In genomic region chr12:72232176-72232575, GRCm38 (mm10) we compare ENCODE assay signal across 23 mouse cellular contexts. TPM values are rescaled to one million over a fixed set of nuclear protein-coding genes. Genes with fewer than 3 reads are reported as not detected.
DNase-seq lines count a peak whose midpoint lies in the region; ATAC-seq and TF ChIP-seq lines count a peak whose summit lies in the region.
"Had no signal": no experiment of that assay in that cellular context is flagged by ENCODE, and none has a peak within 500 bp of the region (broad histone marks: within the 10 kb centered on the region; RNA-seq: fewer than 3 reads in every experiment).

No protein-coding gene starts in this region.

- H3K27me3 ChIP-seq in hindbrain, embryonic 12.5 days: peaks cover under 1% of the 10 kb centered on the region; the same call in 1 of the 2 replicates
- H3K27me3 ChIP-seq in hindbrain, embryonic 10.5 days (ENCODE audit: insufficient read depth, poor library complexity, severe bottlenecking): peaks cover 14% of the 10 kb centered on the region
- no peaks in the 10 kb centered on the region for H3K27me3 ChIP-seq in forebrain, embryonic 14.5 days (replicated peaks; ENCODE audit: control insufficient read depth, insufficient read depth, low read length)
- no peaks in the 10 kb centered on the region for H3K27me3 ChIP-seq in hindbrain, embryonic 14.5 days (ENCODE audit: control insufficient read depth, insufficient read depth, low read length)
- H3K27me3 ChIP-seq in midbrain, postnatal 0 days (ENCODE audit: insufficient read depth, low read length): no peaks in the 10 kb centered on the region

- no peak overlapping the region for H3K9ac ChIP-seq in hindbrain, embryonic 12.5 days
- no peak overlapping the region for H3K9ac ChIP-seq in forebrain, embryonic 14.5 days (ENCODE audit: low read length)
- peak overlapping the region; percentile 87; the same call in 1 of the 2 replicates for H3K9ac ChIP-seq in hindbrain, embryonic 14.5 days
- H3K9ac ChIP-seq in midbrain, postnatal 0 days (replicated peaks; ENCODE audit: low read length, poor library complexity, severe bottlenecking): no peak overlapping the region
- H3K9ac ChIP-seq: heart, embryonic 13.5 days; limb, embryonic 12.5 days; liver, embryonic 14.5 days had no signal

- peak overlapping the region; percentile 63 for H3K4me2 ChIP-seq in hindbrain, embryonic 12.5 days (replicated peaks)
- H3K4me2 ChIP-seq in forebrain, embryonic 14.5 days (ENCODE audit: low read length): peak overlapping the region; percentile 58
- H3K4me2 ChIP-seq in hindbrain, embryonic 14.5 days (replicated peaks): peak overlapping the region; percentile 86
- H3K4me2 ChIP-seq in midbrain, postnatal 0 days (ENCODE audit: low read depth, low read length, poor library complexity, severe bottlenecking): peak overlapping the region; percentile 70
- H3K4me2 ChIP-seq: heart, embryonic 13.5 days; limb, embryonic 12.5 days had no signal

- no peak for DNase-seq in hindbrain, embryonic 10.5 days (ENCODE audit: low spot score)
- DNase-seq in forebrain, embryonic 14.5 days (ENCODE audit: low spot score): no peak
- no peak for DNase-seq in hindbrain, embryonic 14.5 days (ENCODE audit: low spot score)
- no peak for DNase-seq in midbrain, postnatal 0 days (ENCODE audit: low spot score)
- DNase-seq in gastrocnemius, postnatal 25 days: no peak
- no peak for DNase-seq in T-cell, adult 2 months (ENCODE audit: low spot score)
- DNase-seq: adrenal gland, postnatal 14 days; embryo, embryonic 11 days; gastrocnemius, postnatal 36 days; kidney, adult 18-20 months; kidney, postnatal 25 days; layer of hippocampus, postnatal 36 days; right cerebral cortex, postnatal 4 days; thymus, adult 2 months had no signal

- peak overlapping the region; percentile 66; the same call in 1 of the 2 replicates for H3K4me3 ChIP-seq in hindbrain, embryonic 12.5 days
- no peak overlapping the region for H3K4me3 ChIP-seq in hindbrain, embryonic 10.5 days
- 0 out of 2 replicates have a peak overlapping the region, but pooled peaks have one; percentile 69 for H3K4me3 ChIP-seq in forebrain, embryonic 14.5 days (ENCODE audit: low read depth, low read length)
- H3K4me3 ChIP-seq in hindbrain, embryonic 14.5 days (replicated peaks; ENCODE audit: low read length): peak overlapping the region; percentile 64
- peak overlapping the region; percentile 76 for H3K4me3 ChIP-seq in midbrain, postnatal 0 days (ENCODE audit: low read depth, low read length)
- H3K4me3 ChIP-seq: heart, embryonic 13.5 days; limb, embryonic 12.5 days had no signal

- no peak for ATAC-seq in hindbrain, embryonic 12.5 days (ENCODE audit: low FRiP score)
- ATAC-seq in forebrain, embryonic 14.5 days: no peak
- ATAC-seq in hindbrain, embryonic 14.5 days (ENCODE audit: low FRiP score): no peak
- ATAC-seq in midbrain, postnatal 0 days (ENCODE audit: low FRiP score): no peak
- ATAC-seq: CD4-positive, CD25-positive, alpha-beta regulatory T cell, adult 4 months; lung, postnatal 0 days had no signal

- H3K27ac ChIP-seq in hindbrain, embryonic 12.5 days: no peak overlapping the region
- no peak overlapping the region for H3K27ac ChIP-seq in hindbrain, embryonic 10.5 days
- H3K27ac ChIP-seq in forebrain, embryonic 14.5 days (ENCODE audit: low read depth, low read length): no peak overlapping the region
- 0 out of 2 replicates have a peak overlapping the region, but pooled peaks have one; percentile 43 for H3K27ac ChIP-seq in hindbrain, embryonic 14.5 days
- peak overlapping the region; percentile 28; the same call in 1 of the 2 replicates for H3K27ac ChIP-seq in midbrain, postnatal 0 days (ENCODE audit: low read depth, low read length)
- H3K27ac ChIP-seq: heart, embryonic 13.5 days; limb, embryonic 12.5 days; liver, embryonic 14.5 days had no signal

- H3K9me3 ChIP-seq in hindbrain, embryonic 12.5 days (replicated peaks): no peaks in the 10 kb centered on the region
- H3K9me3 ChIP-seq in hindbrain, embryonic 10.5 days: no peaks in the 10 kb centered on the region
- H3K9me3 ChIP-seq in forebrain, embryonic 14.5 days (replicated peaks; ENCODE audit: control insufficient read depth, low read length): no peaks in the 10 kb centered on the region
- H3K9me3 ChIP-seq in hindbrain, embryonic 14.5 days (ENCODE audit: control insufficient read depth, low read length): no peaks in the 10 kb centered on the region
- H3K9me3 ChIP-seq in midbrain, postnatal 0 days (ENCODE audit: low read length): no peaks in the 10 kb centered on the region
- H3K9me3 ChIP-seq: heart, embryonic 13.5 days; limb, embryonic 12.5 days had no signal

- H3K4me1 ChIP-seq in hindbrain, embryonic 12.5 days: peaks cover 34% of the 10 kb centered on the region
- H3K4me1 ChIP-seq in hindbrain, embryonic 10.5 days (replicated peaks): peaks cover 21% of the 10 kb centered on the region
- peaks cover 28% of the 10 kb centered on the region for H3K4me1 ChIP-seq in forebrain, embryonic 14.5 days (ENCODE audit: control insufficient read depth, insufficient read depth, low read length)
- H3K4me1 ChIP-seq in hindbrain, embryonic 14.5 days (replicated peaks; ENCODE audit: control insufficient read depth, insufficient read depth, low read length): peaks cover 64% of the 10 kb centered on the region
- peaks cover 11% of the 10 kb centered on the region; the same call in 1 of the 2 replicates for H3K4me1 ChIP-seq in midbrain, postnatal 0 days (ENCODE audit: insufficient read depth, low read length)
- H3K4me1 ChIP-seq: limb, embryonic 12.5 days had no signal

- WGBS in hindbrain, embryonic 12.5 days: 69% methylated on average over 3 of the region's 3 CpGs
- 85% methylated on average over 3 of the region's 3 CpGs for WGBS in hindbrain, embryonic 10.5 days
- WGBS in forebrain, embryonic 14.5 days: 84% methylated on average over 3 of the region's 3 CpGs
- WGBS in hindbrain, embryonic 14.5 days: 61% methylated on average over 3 of the region's 3 CpGs
- 49% methylated on average over 3 of the region's 3 CpGs for WGBS in midbrain, postnatal 0 days

- no peak for TF ChIP-seq CTCF in midbrain, postnatal 0 days (IDR thresholded peaks at IDR 0.05)

- H3K36me3 ChIP-seq in hindbrain, embryonic 12.5 days: peaks cover 5% of the 10 kb centered on the region; the same call in 1 of the 2 replicates
- H3K36me3 ChIP-seq in hindbrain, embryonic 10.5 days: no peaks in the 10 kb centered on the region
- H3K36me3 ChIP-seq in forebrain, embryonic 14.5 days (ENCODE audit: control insufficient read depth, insufficient read depth, low read length): peaks cover 17% of the 10 kb centered on the region; the same call in 1 of the 2 replicates
- H3K36me3 ChIP-seq in hindbrain, embryonic 14.5 days (replicated peaks; ENCODE audit: control insufficient read depth, insufficient read depth): peaks cover 24% of the 10 kb centered on the region
- H3K36me3 ChIP-seq in midbrain, postnatal 0 days (ENCODE audit: insufficient read depth, low read length): no peaks in the 10 kb centered on the region
- H3K36me3 ChIP-seq: heart, embryonic 13.5 days; limb, embryonic 12.5 days had no signal

RNA-seq across cellular contexts. Expression of gene Ccdc175, which starts 47.3 kb away (rescaled TPM):
- polyA plus RNA-seq in hindbrain, embryonic 12.5 days (2016; fragmentation: Nextera tagmentation; extraction: Ambion mirVana): 0.08 TPM in 1 of 2 replicates, not detected in the other
- not detected in 2 replicates for polyA plus RNA-seq in hindbrain, embryonic 10.5 days (2016; fragmentation: Nextera tagmentation; extraction: Ambion mirVana)
- not detected in 2 replicates for polyA plus RNA-seq in forebrain, embryonic 14.5 days (2014; fragmentation: Nextera tagmentation; extraction: Ambion mirVana)
- polyA plus RNA-seq in hindbrain, embryonic 14.5 days (2014; fragmentation: Nextera tagmentation; extraction: Ambion mirVana): 0.08 TPM in 1 of 2 replicates, not detected in the other
- not detected in 2 replicates for total RNA-seq in midbrain, postnatal 0 days (2014; rRNA removed)
- 0.06 and 0.07 TPM in 2 replicates for polyA plus RNA-seq in midbrain, postnatal 0 days (2015; fragmentation: Nextera tagmentation; extraction: Ambion mirVana)
- not detected for total RNA-seq in gastrocnemius, postnatal 25 days (2021)
- total RNA-seq: adrenal gland, postnatal 14 days; gastrocnemius, postnatal 36 days; hematopoietic stem cell, adult 5-6 weeks; layer of hippocampus, postnatal 36 days; megakaryocyte, adult 5-6 weeks; MEL had no signal
- polyA plus RNA-seq: heart, embryonic 13.5 days; limb, embryonic 12.5 days; liver, embryonic 14.5 days; lung, postnatal 0 days; thymus, adult 2 months had no signal

Comparison
In these comparisons a context has a peak if more than half of its experiments do, and no peak if none do; other contexts are left out.
1. H3K27ac ChIP-seq: peak in hindbrain, embryonic 14.5 days (single experiment) and midbrain, postnatal 0 days (single experiment); none in hindbrain, embryonic 12.5 days (single experiment), hindbrain, embryonic 10.5 days (single experiment) and forebrain, embryonic 14.5 days (single experiment).
2. Peak in every context shown above with its lines, with median percentiles within 50 percentile points of each other: H3K4me2 ChIP-seq.